Mouse (Mus musculus) thymus, postnatal 4 days (tissue): ENCODE results near the gene Vangl2.
A peak's percentile ranks its signal among the peaks of the same experiment; 100 is the strongest.

Experiments used
- DNase-seq: peaks from one replicate; pipeline ENCODE4 v3.0.0; 2021

Vangl2 gene

DNA sequence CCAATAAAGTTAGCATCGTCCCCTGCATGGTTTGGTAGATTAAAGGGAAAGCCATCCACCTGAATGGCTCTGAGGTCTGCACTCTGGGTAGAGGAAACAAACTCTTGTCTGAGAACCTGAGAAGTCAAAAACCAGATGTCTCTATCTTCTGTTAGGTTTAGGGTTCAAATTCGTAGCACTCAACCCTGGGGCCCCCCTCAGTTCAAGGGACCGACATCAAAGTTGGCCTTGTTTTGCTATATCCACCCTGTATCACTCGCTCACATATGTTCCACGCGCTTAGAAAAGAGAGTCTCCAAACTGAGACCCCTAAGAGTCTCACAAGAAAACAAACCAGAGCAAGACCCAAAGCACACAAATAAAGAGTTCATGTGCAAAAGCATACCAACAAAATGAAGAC is 66.5 kb downstream of the Vangl2 start:
- peak; percentile 61 for DNase-seq

DNA sequence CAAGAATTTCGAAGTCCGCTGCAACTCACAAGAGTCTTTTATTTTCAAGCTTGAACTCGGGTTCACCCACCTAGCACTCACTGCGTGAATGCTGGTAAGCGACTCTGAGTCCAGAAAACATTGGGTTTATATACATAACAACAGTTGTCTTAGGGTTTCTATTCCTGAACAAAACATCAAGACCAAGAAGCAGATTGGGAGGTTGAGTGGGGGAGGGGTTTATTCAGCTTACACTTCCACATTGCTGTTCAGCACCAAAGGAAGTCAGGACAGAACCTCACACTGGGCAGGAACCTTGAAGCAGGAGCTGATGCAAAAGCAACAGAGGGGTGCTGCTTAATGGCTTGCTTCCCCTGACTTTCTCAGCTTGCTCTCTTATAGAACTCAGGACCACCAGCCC is 67.5 kb downstream of the Vangl2 start:
- no peak for DNase-seq

- no peak for DNase-seq
These were observed 70.8 kb downstream of the Vangl2 start for GRCm38 (mm10) chr1:171957411-171957810.

- DNase-seq: no peak
These were observed 73.2 kb downstream of the Vangl2 start for GRCm38 (mm10) chr1:171955071-171955470.
